Mouse (Mus musculus) liver, adult 2 months (tissue): ENCODE measurements around the gene Chd9. TPM values are rescaled to one million over a fixed set of nuclear protein-coding genes. Genes with fewer than 3 reads are reported as not detected.

Experiments
- DNase-seq: peaks from one replicate; pipeline ENCODE4 v3.0.0-alpha.2; 2011; ENCODE audit warnings: low read depth, low spot score; ENCODE audit errors: extremely low read depth
- H3K27ac ChIP-seq: fragments of 200-500 bp; replicated peaks from 2 replicates; pipeline ENCODE4 v1.5.1; 2012; ENCODE audit warnings: low read depth, mild to moderate bottlenecking, control low read depth, inconsistent platforms, low read length; ENCODE audit not compliant: insufficient read depth
- H3K27me3 ChIP-seq: fragments of 200-500 bp; 2 replicates; pipeline ENCODE4 v1.6.1; 2012; ENCODE audit warnings: mild to moderate bottlenecking, moderate library complexity, low read length, inconsistent platforms; ENCODE audit not compliant: control insufficient read depth, insufficient read depth
- H3K36me3 ChIP-seq: fragments of 200-500 bp; 2 replicates; pipeline ENCODE4 v1.6.1; 2012; ENCODE audit warnings: low read length, inconsistent platforms; ENCODE audit not compliant: control insufficient read depth, insufficient read depth
- H3K4me1 ChIP-seq: fragments of 200-500 bp; 2 replicates; pipeline ENCODE4 v1.6.1; 2011; ENCODE audit warnings: low read length; ENCODE audit not compliant: control insufficient read depth, insufficient read depth
- H3K4me3 ChIP-seq: fragments of 200-500 bp; 2 replicates; pipeline ENCODE4 v1.5.1; 2011; ENCODE audit warnings: low read depth, mild to moderate bottlenecking, control low read depth, low read length, moderate library complexity; ENCODE audit not compliant: insufficient read depth
- H3K79me2 ChIP-seq: fragments of 200-500 bp; 2 replicates; pipeline ENCODE4 v1.6.1; 2012; ENCODE audit warnings: inconsistent platforms, mild to moderate bottlenecking, low read length, moderate library complexity; ENCODE audit not compliant: control insufficient read depth, insufficient read depth
- H3K9ac ChIP-seq: fragments of 200-500 bp; 2 replicates; pipeline ENCODE4 v1.6.1; 2012; ENCODE audit warnings: low read depth, mild to moderate bottlenecking, control low read depth, inconsistent platforms, low read length
- CTCF ChIP-seq: fragments of 200-500 bp; IDR thresholded peaks from 2 replicates; pipeline ENCODE4 v1.5.1; 2011; ENCODE audit warnings: low read depth, low read length, control low read depth
- POLR2A ChIP-seq: fragments of 200-500 bp; IDR thresholded peaks from 2 replicates; pipeline ENCODE4 v1.6.1; 2011; ENCODE audit warnings: low read length, control low read depth; ENCODE audit not compliant: insufficient read depth; ENCODE audit errors: extremely low read depth
- WGBS: fragments of 180-500 bp; shearing (Covaris S2); methylation state at CpG from one replicate; pipeline ENCODE4 v1.1.7; 2018; 5-methylcytosine and 5-hydroxymethylcytosine counted together
- polyA plus RNA-seq: library from polyadenylated mRNA; depleted of rRNA; stranded (reverse); fragments of >200 nt; gene quantifications from 2 replicates; pipeline ENCODE4 v1.2.3, GENCODE M21; 2012
- total RNA-seq: library from RNA; depleted of rRNA; stranded (reverse); fragments of >200 nt; gene quantifications from 2 replicates; pipeline ENCODE4 v1.2.3, GENCODE M21; 2014

Gene Chd9
- total and polyA plus RNA-seq, 2 experiments = 63.2 to 88.2 TPM

GRCm38 (mm10) chr8:90841321-90841720 lies 13.2 kb downstream of the Chd9 start:
- WGBS = 69% methylated on average over 13 of the region's 13 CpGs
- TF ChIP-seq CTCF (no peak), POLR2A (no peak)

DNA sequence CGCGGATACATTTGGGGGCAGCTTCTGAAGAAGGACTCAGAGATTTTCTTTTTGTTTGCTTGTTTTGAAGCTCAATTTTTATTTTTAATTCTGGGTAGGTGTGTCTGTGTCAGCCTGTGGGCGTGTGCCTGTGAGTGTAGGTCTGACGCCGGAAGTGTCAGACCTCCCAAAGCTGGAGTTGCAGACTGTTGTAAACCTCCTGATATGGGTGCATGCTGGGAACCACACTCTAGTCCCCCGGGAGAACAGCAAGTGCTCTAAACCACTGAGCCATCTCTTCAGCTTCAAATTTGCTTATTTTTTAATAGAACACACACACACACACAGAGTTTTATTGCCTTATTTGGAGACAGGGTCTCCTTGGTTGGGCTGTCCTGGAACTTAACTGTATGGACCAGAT lies 15.0 kb downstream of the Chd9 start:
- Histone ChIP-seq H3K79me2 (peaks cover 12% of the 10 kb centered on the region; the same call in 1 of the 2 replicates), H3K27ac (no peak overlapping the region), H3K9ac (no peak overlapping the region), H3K4me3 (no peak overlapping the region), H3K36me3 (no peaks in the 10 kb centered on the region), H3K4me1 (peaks cover 13% of the 10 kb centered on the region), H3K27me3 (no peaks in the 10 kb centered on the region)
- no peak for DNase-seq
- TF ChIP-seq CTCF (no peak), POLR2A (no peak)
- 94% methylated on average over 6 of the region's 6 CpGs for WGBS

More at GRCm38 (mm10) chr8:90841321-90841720, 13.2 kb downstream of the Chd9 start:
- Histone ChIP-seq H3K27me3 (no peaks in the 10 kb centered on the region), H3K9ac (no peak overlapping the region), H3K4me3 (no peak overlapping the region), H3K36me3 (no peaks in the 10 kb centered on the region), H3K27ac (no peak overlapping the region), H3K4me1 (peaks cover 13% of the 10 kb centered on the region), H3K79me2 (peaks cover 12% of the 10 kb centered on the region; the same call in 1 of the 2 replicates)
- DNase-seq = no peak

GRCm38 (mm10) chr8:90844179-90844967 lies 16.2 kb downstream of the Chd9 start:
- TF ChIP-seq CTCF = no peak
- TF ChIP-seq POLR2A = no peak
- Histone ChIP-seq H3K79me2 (peaks cover 12% of the 10 kb centered on the region; the same call in 1 of the 2 replicates), H3K4me3 (no peak overlapping the region), H3K36me3 (no peaks in the 10 kb centered on the region), H3K27ac (no peak overlapping the region), H3K4me1 (peaks cover 11% of the 10 kb centered on the region), H3K9ac (no peak overlapping the region), H3K27me3 (no peaks in the 10 kb centered on the region)
- DNase-seq = no peak
- 82% methylated on average over 9 of the region's 9 CpGs for WGBS

GRCm38 (mm10) chr8:90847980-90848379 lies 19.8 kb downstream of the Chd9 start:
- TF ChIP-seq POLR2A (no peak), CTCF (no peak)
- Histone ChIP-seq H3K79me2 (no peaks in the 10 kb centered on the region; the same call in 1 of the 2 replicates), H3K27me3 (no peaks in the 10 kb centered on the region), H3K4me1 (no peaks in the 10 kb centered on the region), H3K27ac (no peak overlapping the region), H3K4me3 (no peak overlapping the region), H3K36me3 (peaks cover 2% of the 10 kb centered on the region; the same call in 1 of the 2 replicates), H3K9ac (no peak overlapping the region)
- WGBS = 81% methylated on average over 7 of the region's 7 CpGs
- no peak for DNase-seq

GRCm38 (mm10) chr8:90849462-90850050 lies 21.4 kb downstream of the Chd9 start:
- Histone ChIP-seq H3K79me2 (no peaks in the 10 kb centered on the region; the same call in 1 of the 2 replicates), H3K4me1 (peaks cover 8% of the 10 kb centered on the region), H3K36me3 (peaks cover 2% of the 10 kb centered on the region; the same call in 1 of the 2 replicates), H3K27me3 (no peaks in the 10 kb centered on the region), H3K9ac (no peak overlapping the region), H3K27ac (no peak overlapping the region), H3K4me3 (no peak overlapping the region)
- WGBS = 92% methylated on average over 11 of the region's 11 CpGs
- TF ChIP-seq CTCF (no peak), POLR2A (no peak)
- no peak for DNase-seq

DNA sequence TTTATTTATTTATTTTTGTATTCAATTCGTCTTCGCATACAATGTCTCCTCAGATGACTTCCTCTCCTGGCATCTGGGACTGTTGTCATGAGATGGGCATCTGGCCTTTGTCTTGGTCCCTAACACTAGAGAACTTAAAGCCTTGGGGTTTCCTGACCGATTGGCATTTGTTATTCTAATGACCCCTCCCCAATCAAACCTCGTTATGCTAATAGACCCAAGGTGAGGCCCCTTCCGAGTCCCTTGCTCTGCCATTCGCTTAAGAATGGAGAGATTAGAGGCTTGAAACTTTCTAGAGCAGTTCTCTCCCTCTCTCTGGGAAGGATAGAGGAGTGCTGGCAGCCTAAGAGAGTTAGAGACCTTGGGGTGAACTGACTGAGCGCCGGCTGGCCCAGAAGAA lies 23.4 kb downstream of the Chd9 start:
- peaks cover 2% of the 10 kb centered on the region; the same call in 1 of the 2 replicates for H3K36me3 ChIP-seq
- WGBS = 90% methylated on average over 8 of the region's 8 CpGs
- H3K79me2 ChIP-seq = no peaks in the 10 kb centered on the region; the same call in 1 of the 2 replicates
- H3K27me3 ChIP-seq = no peaks in the 10 kb centered on the region
- no peak overlapping the region for H3K9ac ChIP-seq
- no peak for DNase-seq
- no peak overlapping the region for H3K27ac ChIP-seq
- no peak for TF ChIP-seq CTCF
- TF ChIP-seq POLR2A = no peak
- H3K4me1 ChIP-seq = peaks cover 10% of the 10 kb centered on the region
- no peak overlapping the region for H3K4me3 ChIP-seq
